Mouse (Mus musculus) embryonic facial prominence, embryonic 11.5 days (tissue): ENCODE measurements at regions not wholly inside any gene's neighbourhood (a gene's known extent, or its start where the extent isn't known, plus 50 kb on each side); places are given as distances from the start of the nearest gene placed in this dataset.

Experiments
- ATAC-seq: fragments of 200-750 bp; cut with Nextera tagmentation; replicated peaks from 2 replicates; pipeline ENCODE4 v1.8.0; 2017; ENCODE audit warnings: low read depth; ENCODE audit not compliant: insufficient number of reproducible peaks, low FRiP score, low TSS enrichment
- DNase-seq: peaks from one replicate; pipeline ENCODE4 v3.0.0-alpha.2; 2015; ENCODE audit warnings: low spot score
- H3K27ac ChIP-seq: fragments of 300-500 bp; sonication (generic); replicated peaks from 2 replicates; pipeline ENCODE4 v1.5.1; 2014; ENCODE audit warnings: mild to moderate bottlenecking, low read depth, low read length, control low read depth
- H3K27me3 ChIP-seq: fragments of 300-500 bp; sonication (generic); 2 replicates; pipeline ENCODE4 v1.6.1; 2014; ENCODE audit warnings: mild to moderate bottlenecking, low read length, moderate library complexity, mixed read lengths; ENCODE audit not compliant: control insufficient read depth, insufficient read depth
- H3K36me3 ChIP-seq: fragments of 300-500 bp; sonication (generic); replicated peaks from 2 replicates; pipeline ENCODE4 v1.6.1; 2014; ENCODE audit warnings: low read depth, mild to moderate bottlenecking, low read length, moderate library complexity, mixed read lengths; ENCODE audit not compliant: control insufficient read depth, insufficient read depth
- H3K4me1 ChIP-seq: fragments of 300-500 bp; sonication (generic); 2 replicates; pipeline ENCODE4 v1.6.1; 2014; ENCODE audit warnings: low read length, mixed read lengths; ENCODE audit not compliant: control insufficient read depth, insufficient read depth
- H3K4me2 ChIP-seq: fragments of 300-500 bp; sonication (generic); 2 replicates; pipeline ENCODE4 v1.6.1; 2014; ENCODE audit warnings: low read depth, mild to moderate bottlenecking, control low read depth, low read length, moderate library complexity
- H3K4me3 ChIP-seq: fragments of 300-500 bp; sonication (generic); 2 replicates; pipeline ENCODE4 v1.5.1; 2014; ENCODE audit warnings: low read depth, low read length, control low read depth
- H3K9ac ChIP-seq: fragments of 300-500 bp; sonication (generic); replicated peaks from 2 replicates; pipeline ENCODE4 v1.6.1; 2014; ENCODE audit warnings: mild to moderate bottlenecking, control low read depth, low read length
- H3K9me3 ChIP-seq: fragments of 300-500 bp; sonication (generic); replicated peaks from 2 replicates; pipeline ENCODE4 v1.6.1; 2016; ENCODE audit warnings: mild to moderate bottlenecking, low read length, inconsistent platforms, mixed read lengths; ENCODE audit not compliant: control insufficient read depth
- WGBS: fragments of 180-500 bp; shearing (Covaris S2); extraction: QIAGEN DNeasy Blood & Tissue Kit; methylation state at CpG from one replicate; pipeline ENCODE4 v1.1.7; 2014; 5-methylcytosine and 5-hydroxymethylcytosine counted together

DNA sequence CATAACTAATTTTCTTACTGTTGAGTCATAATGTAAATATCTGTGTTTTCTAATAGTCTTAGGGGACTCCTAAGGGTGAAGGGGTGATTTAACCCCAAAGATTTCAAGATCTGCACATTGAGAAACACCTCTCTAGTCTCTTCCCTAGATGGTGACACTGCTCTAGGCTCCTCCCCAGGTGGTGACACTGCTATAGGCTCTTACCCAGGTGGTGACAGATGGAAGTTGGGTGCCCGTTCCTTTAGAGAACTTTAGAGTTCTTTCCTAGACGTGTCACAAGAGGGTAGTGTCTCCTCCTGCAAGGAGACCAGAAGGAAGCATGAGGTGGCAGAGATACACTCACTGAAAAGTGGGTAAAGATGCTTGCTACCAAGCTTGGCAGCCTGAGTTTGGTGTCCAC, 302.2 kb downstream of the Zfp706 start:
- H3K27me3 ChIP-seq: no peaks in the 10 kb centered on the region
- no peak overlapping the region for H3K4me2 ChIP-seq
- H3K4me3 ChIP-seq: no peak overlapping the region
- ATAC-seq (no peak), DNase-seq (no peak)
- H3K9ac ChIP-seq: no peak overlapping the region
- no peak overlapping the region for H3K27ac ChIP-seq
- no peaks in the 10 kb centered on the region for H3K9me3 ChIP-seq
- no peaks in the 10 kb centered on the region for H3K4me1 ChIP-seq
- 48% methylated on average over 2 of the region's 2 CpGs for WGBS
- no peaks in the 10 kb centered on the region for H3K36me3 ChIP-seq

DNA sequence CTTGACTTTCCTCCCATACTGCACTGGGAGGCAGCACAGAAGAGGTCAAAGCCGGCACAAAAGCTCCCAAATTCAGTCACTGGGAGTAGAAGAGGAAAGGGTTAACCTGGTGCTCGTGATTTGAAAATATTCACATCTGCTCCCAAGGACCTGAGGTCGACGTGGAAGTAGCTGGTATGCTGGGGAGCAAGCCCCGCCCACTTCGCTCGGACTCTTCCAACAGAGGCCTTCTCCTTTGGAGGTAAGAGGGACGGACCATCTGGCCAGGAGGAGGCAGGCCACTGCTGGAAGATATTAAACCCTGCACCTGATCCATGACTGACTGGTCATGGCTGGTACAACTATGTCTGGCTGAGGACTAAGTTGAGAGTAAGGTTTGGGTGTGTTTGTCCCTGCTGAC, 305.7 kb downstream of the Zfp706 start:
- no peaks in the 10 kb centered on the region for H3K36me3 ChIP-seq
- H3K9ac ChIP-seq: no peak overlapping the region
- H3K4me1 ChIP-seq: no peaks in the 10 kb centered on the region
- DNase-seq (peak; percentile 41), ATAC-seq (no peak)
- H3K27me3 ChIP-seq: no peaks in the 10 kb centered on the region
- H3K4me3 ChIP-seq: no peak overlapping the region
- no peaks in the 10 kb centered on the region for H3K9me3 ChIP-seq
- no peak overlapping the region for H3K4me2 ChIP-seq
- H3K27ac ChIP-seq: no peak overlapping the region
- WGBS: 31% methylated on average over 8 of the region's 8 CpGs

DNA sequence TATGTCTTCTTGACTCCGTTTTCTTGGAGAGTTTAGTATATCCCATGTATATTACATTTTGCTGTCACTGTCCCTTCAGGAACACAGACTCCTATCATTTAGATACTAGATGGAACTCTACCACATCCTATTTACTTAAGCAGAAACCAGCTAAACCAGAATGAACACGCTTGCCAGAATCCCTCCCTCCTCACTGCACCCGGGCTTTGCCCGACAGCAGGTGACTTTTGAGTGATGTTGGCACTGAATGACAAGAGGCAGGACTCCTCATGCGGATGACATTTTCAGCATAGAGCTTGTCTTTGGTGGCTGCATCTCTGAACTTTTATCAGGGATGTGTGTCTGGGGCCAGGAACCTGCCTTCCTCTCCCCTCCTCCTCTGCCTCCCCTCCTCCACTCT, 307.4 kb downstream of the Zfp706 start:
- Histone ChIP-seq H3K9ac (no peak overlapping the region), H3K4me1 (no peaks in the 10 kb centered on the region), H3K27me3 (no peaks in the 10 kb centered on the region), H3K27ac (no peak overlapping the region), H3K36me3 (no peaks in the 10 kb centered on the region), H3K9me3 (no peaks in the 10 kb centered on the region), H3K4me2 (no peak overlapping the region), H3K4me3 (no peak overlapping the region)
- DNase-seq (no peak), ATAC-seq (no peak)
- WGBS: 87% methylated on average over 5 of the region's 5 CpGs

DNA sequence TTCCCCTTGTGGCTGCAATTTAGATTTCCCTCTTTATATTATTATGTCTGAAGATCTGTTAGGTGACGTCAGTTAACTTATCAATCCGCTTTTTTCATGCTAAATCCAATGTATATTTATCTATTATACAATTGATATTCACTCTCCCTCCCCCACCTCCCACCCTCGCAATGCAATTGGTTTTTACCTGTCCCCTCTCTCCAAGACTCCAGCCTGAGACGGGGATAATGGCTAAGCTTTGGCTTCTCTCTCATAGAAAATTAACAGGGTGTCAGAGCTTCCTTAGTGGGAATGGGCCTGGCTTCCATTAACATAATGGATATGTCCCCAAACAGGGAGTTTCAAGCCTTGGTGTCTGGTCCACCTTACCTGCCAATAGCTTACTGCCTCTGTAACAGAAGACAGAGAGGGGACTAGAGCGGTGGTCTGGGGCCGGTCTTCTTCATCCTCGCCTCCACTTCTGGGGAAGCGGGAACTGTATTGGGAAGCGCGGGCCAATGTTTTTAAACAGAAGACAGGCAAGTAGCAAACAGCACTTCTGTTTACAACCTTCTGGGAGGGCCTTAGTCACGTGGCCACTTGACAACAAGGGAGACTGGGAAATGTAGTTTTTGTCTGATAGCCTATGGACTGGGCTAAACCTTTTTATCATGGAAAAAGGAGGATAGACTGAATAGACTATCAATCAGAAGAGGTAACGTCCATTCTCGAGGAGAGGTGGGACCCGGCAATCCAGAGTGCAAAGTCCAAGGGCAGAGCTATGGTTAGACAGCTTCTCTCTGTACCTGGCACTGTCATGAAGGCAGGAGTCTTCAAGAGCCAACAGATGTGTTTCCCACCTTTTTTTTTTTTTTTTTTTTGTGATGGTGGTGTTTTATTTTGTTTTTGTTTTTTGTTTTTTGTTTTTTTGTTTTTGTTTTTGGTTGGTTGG, 312.1 kb downstream of the Zfp706 start:
- peak; percentile 78 for DNase-seq
- Histone ChIP-seq H3K27me3 (no peaks in the 10 kb centered on the region), H3K4me1 (no peaks in the 10 kb centered on the region), H3K4me3 (peak overlapping the region; percentile 26), H3K9ac (0 out of 2 replicates have a peak overlapping the region, but pooled peaks have one; percentile 22), H3K9me3 (no peaks in the 10 kb centered on the region), H3K27ac (no peak overlapping the region), H3K36me3 (no peaks in the 10 kb centered on the region), H3K4me2 (peak overlapping the region; percentile 40)
- 0 out of 2 replicates have a peak, but pooled peaks have one; percentile 59 for ATAC-seq
- WGBS: 28% methylated on average over 14 of the region's 14 CpGs

GRCm38 (mm10) chr15:36691002-36691652, 316.4 kb downstream of the Zfp706 start:
- no peaks in the 10 kb centered on the region for H3K9me3 ChIP-seq
- H3K4me3 ChIP-seq: no peak overlapping the region
- H3K4me2 ChIP-seq: no peak overlapping the region
- 60% methylated on average over 15 of the region's 15 CpGs for WGBS
- H3K27ac ChIP-seq: no peak overlapping the region
- H3K27me3 ChIP-seq: no peaks in the 10 kb centered on the region
- no peaks in the 10 kb centered on the region for H3K36me3 ChIP-seq
- H3K9ac ChIP-seq: no peak overlapping the region
- H3K4me1 ChIP-seq: no peaks in the 10 kb centered on the region
- DNase-seq (no peak), ATAC-seq (no peak; the same call in 1 of the 2 replicates)

DNA sequence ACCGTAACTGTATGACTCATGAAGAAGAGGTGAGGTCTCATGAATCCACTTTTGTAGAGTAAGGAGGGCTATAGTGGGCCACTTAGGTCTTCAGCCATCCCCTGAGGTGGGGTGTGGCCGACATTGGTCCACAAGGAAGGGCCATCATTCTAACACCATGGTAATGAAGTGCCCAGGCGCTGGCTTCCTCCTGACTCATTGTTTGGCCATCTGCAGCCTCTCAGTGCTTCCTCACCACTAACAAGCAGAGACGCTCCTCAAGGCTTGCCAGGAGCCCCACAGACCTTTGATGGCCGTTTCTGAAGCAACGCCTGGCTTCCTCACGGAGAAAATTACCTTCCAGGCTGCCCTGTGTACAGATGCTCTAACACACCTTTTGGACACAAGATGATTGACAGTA, 317.7 kb downstream of the Zfp706 start:
- H3K36me3 ChIP-seq: no peaks in the 10 kb centered on the region
- WGBS: 84% methylated on average over 7 of the region's 7 CpGs
- no peaks in the 10 kb centered on the region for H3K4me1 ChIP-seq
- no peak overlapping the region for H3K9ac ChIP-seq
- ATAC-seq (no peak), DNase-seq (no peak)
- H3K27me3 ChIP-seq: no peaks in the 10 kb centered on the region
- H3K27ac ChIP-seq: no peak overlapping the region
- no peaks in the 10 kb centered on the region for H3K9me3 ChIP-seq
- H3K4me3 ChIP-seq: no peak overlapping the region
- no peak overlapping the region for H3K4me2 ChIP-seq

DNA sequence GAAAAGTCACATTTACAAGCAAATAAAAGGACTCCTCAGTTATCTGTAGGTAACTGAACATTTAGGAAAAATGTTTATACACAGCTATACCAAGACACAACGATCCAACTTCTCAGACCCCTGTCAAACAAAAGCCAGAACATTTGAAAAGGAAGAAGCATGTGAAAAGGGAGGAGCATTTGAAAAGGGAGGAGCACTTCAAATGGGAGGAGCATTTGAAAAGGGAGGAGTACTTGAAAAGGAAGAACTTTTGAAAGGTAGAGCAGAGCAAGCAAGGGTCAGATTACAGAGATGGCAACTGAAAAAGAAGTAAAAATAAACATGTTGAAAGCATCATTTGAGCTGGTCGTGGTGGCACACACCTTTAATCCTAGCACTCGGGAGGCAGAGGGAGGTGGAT, 318.3 kb downstream of the Zfp706 start:
- H3K27me3 ChIP-seq: no peaks in the 10 kb centered on the region
- no peak overlapping the region for H3K4me2 ChIP-seq
- WGBS: 62% methylated on average over 3 of the region's 3 CpGs
- no peaks in the 10 kb centered on the region for H3K36me3 ChIP-seq
- no peak overlapping the region for H3K27ac ChIP-seq
- no peaks in the 10 kb centered on the region for H3K4me1 ChIP-seq
- no peak overlapping the region for H3K4me3 ChIP-seq
- DNase-seq (no peak), ATAC-seq (no peak)
- H3K9ac ChIP-seq: no peak overlapping the region
- no peaks in the 10 kb centered on the region for H3K9me3 ChIP-seq
